Mouse (Mus musculus): ENCODE data around the gene T2. TPM values are rescaled to one million over a fixed set of nuclear protein-coding genes. Genes with fewer than 3 reads are reported as not detected.
A peak's percentile ranks its signal among the peaks of the same experiment; 100 is the strongest.
"Not testable (repeated sequence)": the region's sequence is repeated elsewhere in the genome, so short reads cannot be mapped to it uniquely, and the experiment has no call there.

T2 gene
- total RNA-seq (2021) (under 1 TPM; 0.36 to 0.47 TPM), polyA plus RNA-seq (2012; rRNA removed) (1.1 and 1.4 TPM in 2 replicates)
- long read RNA-seq: 0 reads

DNA sequence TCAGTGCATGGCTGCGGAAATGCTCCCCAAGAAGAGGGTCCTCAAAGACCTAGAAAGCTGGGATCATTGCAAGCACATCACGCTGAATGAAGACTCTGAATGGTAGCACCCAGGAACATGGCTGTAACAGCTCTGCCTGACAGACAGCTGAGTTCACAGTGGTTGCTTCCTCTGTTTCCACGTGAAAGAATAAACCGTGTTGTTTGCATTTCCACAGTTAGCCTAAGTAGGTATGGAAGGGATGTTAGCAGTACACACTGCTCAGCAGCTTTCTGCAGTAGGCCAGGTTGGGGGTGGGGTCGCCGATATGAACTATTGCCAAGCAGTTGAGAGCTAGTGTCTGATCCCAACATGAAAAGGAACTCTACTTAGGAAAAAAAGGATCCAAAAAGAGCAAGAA is at the start of gene T2:
TSS of gene T2 (plus strand) at position 301 of the 400 bp plus-strand sequence.
- H3K79me2 ChIP-seq (replicated peaks; ENCODE audit: control insufficient read depth, insufficient read depth, low read length): no peaks in the 10 kb centered on the region

DNA sequence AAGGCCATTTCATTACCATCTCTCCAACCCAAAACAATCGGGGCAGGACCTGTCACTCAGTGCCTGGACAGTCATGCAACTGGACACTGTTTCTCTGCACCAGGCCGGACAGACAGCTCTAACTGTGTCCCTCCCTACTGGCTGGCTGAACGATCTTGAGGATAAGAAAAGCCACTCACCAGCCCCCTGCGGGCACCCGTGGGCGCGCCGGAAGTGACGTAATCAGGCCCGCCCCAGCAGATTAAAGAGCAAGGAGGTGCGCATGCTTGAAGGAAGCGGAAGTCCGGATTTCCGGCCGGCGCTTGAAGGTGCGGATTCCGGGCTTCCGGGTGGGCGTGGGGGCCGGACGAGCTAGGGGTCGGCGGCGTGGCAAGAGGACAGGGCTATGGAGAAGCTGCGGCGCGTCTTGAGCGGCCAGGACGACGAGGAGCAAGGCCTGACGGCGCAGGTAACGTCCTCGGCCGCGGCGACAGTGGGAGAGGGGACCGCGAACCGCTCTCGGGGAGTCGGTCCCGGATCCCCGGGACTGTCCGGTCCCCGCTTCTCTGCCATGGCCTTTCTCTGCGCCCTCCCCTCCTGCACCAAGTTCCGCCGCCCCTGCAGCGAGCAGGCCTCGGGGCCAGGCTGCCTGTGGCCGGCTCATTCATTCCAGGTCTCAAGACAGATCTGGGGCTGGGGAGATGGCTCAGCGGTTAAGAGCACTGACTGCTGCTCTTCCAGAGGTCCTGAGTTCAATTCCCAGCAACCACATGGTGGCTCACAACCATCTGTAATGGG is 44.8 kb upstream of the T2 start, which contains the start of gene Sft2d1:
TSS of gene Sft2d1 (plus strand) at position 265 of the 777 bp plus-strand sequence.
- Histone ChIP-seq H3K4me1 (ENCODE audit: control insufficient read depth, insufficient read depth, low read length) (peaks cover 12% of the 10 kb centered on the region), H3K79me2 (replicated peaks; ENCODE audit: control insufficient read depth, insufficient read depth, low read length) (peaks cover 17% of the 10 kb centered on the region), H3K9ac (ENCODE audit: low read depth, low read length) (peak within 1 kb of the TSS; percentile 87), H3K36me3 (ENCODE audit: control insufficient read depth, insufficient read depth, low read length) (no peaks in the 10 kb centered on the region), H3K27me3 (ENCODE audit: control insufficient read depth, insufficient read depth, low read length) (no peaks in the 10 kb centered on the region), H3K27ac (peak within 1 kb of the TSS; percentile 75), H3K4me3 (peak within 1 kb of the TSS; percentile 96)
- intact Hi-C loops (cut with DNase I): loop anchor here (1.0 to 2.0 kb wide), 2 partner anchors 27 to 62 kb away; no protein-coding TSS in a partner anchor
- WGBS: under 1% methylated on average over 54 of the region's 54 CpGs
- DNase-seq: peak; percentile 96 to 98
- TF ChIP-seq EP300 (IDR thresholded peaks at IDR 0.05; ENCODE audit: insufficient read depth, low read depth, low read length): no peak
- peak; percentile 89 for TF ChIP-seq POLR2A (IDR thresholded peaks at IDR 0.05; ENCODE audit: insufficient read depth, low read depth, low read length)
- TF ChIP-seq CTCF (IDR thresholded peaks at IDR 0.05): 0 out of 2 replicates have a peak, but pooled peaks have one; percentile 18

More for the DNA sequence above, at the start of gene T2:
- intact Hi-C loops (cut with DNase I): no loop called here
- no peak for DNase-seq
- H3K9ac ChIP-seq (ENCODE audit: low read depth, low read length): no peak within 1 kb of the TSS
- no peak within 1 kb of the TSS for H3K4me3 ChIP-seq
- no peak for TF ChIP-seq POLR2A (IDR thresholded peaks at IDR 0.05; ENCODE audit: insufficient read depth, low read depth, low read length)
- no peak for TF ChIP-seq EP300 (IDR thresholded peaks at IDR 0.05; ENCODE audit: insufficient read depth, low read depth, low read length)
- no peak for TF ChIP-seq CTCF (IDR thresholded peaks at IDR 0.05)
- H3K36me3 ChIP-seq (ENCODE audit: control insufficient read depth, insufficient read depth, low read length): no peaks in the 10 kb centered on the region
- no peak within 1 kb of the TSS for H3K27ac ChIP-seq
- 84% methylated on average over 6 of the region's 6 CpGs for WGBS
- H3K27me3 ChIP-seq (ENCODE audit: control insufficient read depth, insufficient read depth, low read length): no peaks in the 10 kb centered on the region
- no peaks in the 10 kb centered on the region for H3K4me1 ChIP-seq (ENCODE audit: control insufficient read depth, insufficient read depth, low read length)

DNA sequence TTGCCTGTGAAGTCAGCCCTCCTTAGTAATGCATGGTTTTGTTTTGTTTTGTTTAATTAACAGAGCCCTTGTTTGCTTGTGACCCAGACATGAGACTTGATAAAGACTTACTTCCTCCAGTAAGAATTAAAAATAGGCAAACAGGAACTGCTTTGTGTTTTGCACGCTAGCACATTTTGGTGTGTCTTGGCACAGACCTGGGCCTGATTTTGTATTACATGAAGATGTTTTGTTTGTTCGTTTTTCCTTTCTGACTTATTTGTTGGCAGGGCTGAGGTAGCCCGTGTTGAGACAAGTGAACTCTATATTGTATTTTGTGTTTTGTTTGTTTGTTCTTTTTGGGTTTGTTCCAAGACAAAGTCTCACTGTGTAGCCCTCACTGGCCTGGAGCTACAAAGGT is 44.0 kb upstream of the T2 start:
- no peaks in the 10 kb centered on the region for H3K27me3 ChIP-seq (ENCODE audit: control insufficient read depth, insufficient read depth, low read length)
- no peak for TF ChIP-seq POLR2A (IDR thresholded peaks at IDR 0.05; ENCODE audit: insufficient read depth, low read depth, low read length)
- no peak for TF ChIP-seq EP300 (IDR thresholded peaks at IDR 0.05; ENCODE audit: insufficient read depth, low read depth, low read length)
- no peak for TF ChIP-seq CTCF (IDR thresholded peaks at IDR 0.05)
- peak in 1 of 2 experiments; percentile 20 for DNase-seq
- H3K27ac ChIP-seq: peak overlapping the region; percentile 75
- intact Hi-C loops (cut with DNase I): loop anchor here (1.0 to 2.0 kb wide), 2 partner anchors 27 to 61 kb away; no protein-coding TSS in a partner anchor
- WGBS: 14% methylated on average over 3 of the region's 3 CpGs
- H3K9ac ChIP-seq (ENCODE audit: low read depth, low read length): no peak overlapping the region; the same call in 1 of the 2 replicates
- no peaks in the 10 kb centered on the region for H3K36me3 ChIP-seq (ENCODE audit: control insufficient read depth, insufficient read depth, low read length)
- peaks cover 12% of the 10 kb centered on the region for H3K4me1 ChIP-seq (ENCODE audit: control insufficient read depth, insufficient read depth, low read length)
- peaks cover 17% of the 10 kb centered on the region for H3K79me2 ChIP-seq (replicated peaks; ENCODE audit: control insufficient read depth, insufficient read depth, low read length)
- peak overlapping the region; percentile 96 for H3K4me3 ChIP-seq

DNA sequence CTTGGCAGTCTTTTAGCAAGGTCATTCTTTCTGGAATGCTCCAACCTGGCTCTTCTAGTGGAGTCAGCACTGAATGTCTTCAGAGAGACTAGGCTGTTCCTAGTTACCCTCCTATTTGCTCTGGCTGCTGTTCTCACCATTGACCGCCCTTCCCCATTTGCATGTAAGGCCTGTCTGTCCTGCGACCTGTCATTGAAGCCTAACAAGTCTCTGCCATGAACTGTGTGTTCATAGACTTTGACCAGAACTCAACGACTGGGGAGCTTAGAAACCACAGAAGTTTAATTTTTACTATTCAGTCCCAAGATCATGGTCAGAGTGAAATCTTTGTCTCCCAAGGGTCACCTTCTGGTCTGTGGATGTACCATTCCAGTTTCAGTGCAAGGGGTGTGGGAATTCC is 41.8 kb upstream of the T2 start:
- no peak for DNase-seq
- no peak overlapping the region for H3K4me3 ChIP-seq
- H3K9ac ChIP-seq (ENCODE audit: low read depth, low read length): no peak overlapping the region
- no peak overlapping the region for H3K27ac ChIP-seq
- no peaks in the 10 kb centered on the region for H3K27me3 ChIP-seq (ENCODE audit: control insufficient read depth, insufficient read depth, low read length)
- H3K79me2 ChIP-seq (replicated peaks; ENCODE audit: control insufficient read depth, insufficient read depth, low read length): peaks cover 17% of the 10 kb centered on the region
- intact Hi-C loops (cut with DNase I): no loop called here
- TF ChIP-seq CTCF (IDR thresholded peaks at IDR 0.05): no peak
- no peak for TF ChIP-seq EP300 (IDR thresholded peaks at IDR 0.05; ENCODE audit: insufficient read depth, low read depth, low read length)
- TF ChIP-seq POLR2A (IDR thresholded peaks at IDR 0.05; ENCODE audit: insufficient read depth, low read depth, low read length): no peak
- peaks cover 12% of the 10 kb centered on the region for H3K4me1 ChIP-seq (ENCODE audit: control insufficient read depth, insufficient read depth, low read length)
- WGBS: 83% methylated on average over 3 of the region's 3 CpGs
- H3K36me3 ChIP-seq (ENCODE audit: control insufficient read depth, insufficient read depth, low read length): no peaks in the 10 kb centered on the region

DNA sequence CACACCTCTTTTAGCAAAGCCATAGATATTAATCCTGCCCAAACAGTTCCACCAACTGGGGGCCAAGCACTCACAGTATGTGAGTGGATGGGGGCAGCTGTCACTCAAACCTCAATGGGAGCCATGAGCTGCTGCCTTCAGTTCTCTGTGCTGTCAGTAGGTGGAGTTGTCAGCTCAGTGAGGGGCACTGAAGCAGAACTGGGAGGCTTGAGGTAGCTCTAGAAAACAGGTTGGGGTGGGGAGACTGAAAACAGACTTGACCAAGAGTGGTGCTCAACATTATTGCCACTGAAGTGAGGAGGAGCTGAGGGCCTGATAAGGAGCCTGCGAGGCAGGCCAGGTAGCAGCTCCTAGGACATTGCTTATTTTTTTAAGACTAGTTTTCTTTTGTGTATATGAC is 39.5 kb upstream of the T2 start:
- 88% methylated on average over 1 of the region's 1 CpGs for WGBS
- intact Hi-C loops (cut with DNase I): no loop called here
- H3K9ac ChIP-seq (ENCODE audit: low read depth, low read length): no peak overlapping the region

DNA sequence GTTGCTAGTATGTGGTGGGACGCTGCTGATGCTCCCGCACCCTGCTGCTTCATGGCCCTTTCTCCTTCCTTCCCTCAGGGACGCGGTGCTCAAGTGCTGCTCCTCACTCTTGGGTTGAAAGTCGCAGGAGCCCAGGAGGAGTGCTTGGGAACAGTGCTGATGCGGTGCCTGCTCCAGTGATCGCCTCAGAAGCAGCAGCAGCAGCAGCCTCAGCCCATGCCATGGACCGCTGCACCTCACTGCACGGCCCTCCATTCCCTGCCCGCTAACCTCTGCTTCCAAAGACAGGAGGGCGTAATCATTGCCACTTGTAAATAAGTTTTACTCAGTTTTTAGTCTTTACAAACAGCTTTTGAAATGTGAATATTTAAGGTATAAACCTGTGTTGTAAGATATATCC is 28.9 kb upstream of the T2 start:
- DNase-seq; H3K4me1 ChIP-seq (ENCODE audit: control insufficient read depth, insufficient read depth, low read length); H3K4me3 ChIP-seq; intact Hi-C loops (cut with DNase I); H3K79me2 ChIP-seq (replicated peaks; ENCODE audit: control insufficient read depth, insufficient read depth, low read length); H3K36me3 ChIP-seq (ENCODE audit: control insufficient read depth, insufficient read depth, low read length); H3K27ac ChIP-seq; H3K27me3 ChIP-seq (ENCODE audit: control insufficient read depth, insufficient read depth, low read length); H3K9ac ChIP-seq (ENCODE audit: low read depth, low read length): not testable (repeated sequence)
- 95% methylated on average over 10 of the region's 11 CpGs for WGBS

More for the DNA sequence above, 39.5 kb upstream of the T2 start:
- TF ChIP-seq POLR2A (IDR thresholded peaks at IDR 0.05; ENCODE audit: insufficient read depth, low read depth, low read length) (no peak), CTCF (IDR thresholded peaks at IDR 0.05) (peak; percentile 50)
- H3K27me3 ChIP-seq (ENCODE audit: control insufficient read depth, insufficient read depth, low read length): no peaks in the 10 kb centered on the region
- peaks cover 18% of the 10 kb centered on the region for H3K79me2 ChIP-seq (replicated peaks; ENCODE audit: control insufficient read depth, insufficient read depth, low read length)
- H3K4me1 ChIP-seq (ENCODE audit: control insufficient read depth, insufficient read depth, low read length): peaks cover 12% of the 10 kb centered on the region
- no peaks in the 10 kb centered on the region for H3K36me3 ChIP-seq (ENCODE audit: control insufficient read depth, insufficient read depth, low read length)
- no peak overlapping the region for H3K4me3 ChIP-seq
- no peak for DNase-seq
- H3K27ac ChIP-seq: no peak overlapping the region
